Mouse (Mus musculus): Measurements from ENCODE around the gene Gstt1. TPM values are rescaled to one million over a fixed set of nuclear protein-coding genes. Genes with fewer than 3 reads are reported as not detected.

The Gstt1 gene
- polyA plus RNA-seq, 1 experiment from 2014 or later, result 7.4 TPM

DNA sequence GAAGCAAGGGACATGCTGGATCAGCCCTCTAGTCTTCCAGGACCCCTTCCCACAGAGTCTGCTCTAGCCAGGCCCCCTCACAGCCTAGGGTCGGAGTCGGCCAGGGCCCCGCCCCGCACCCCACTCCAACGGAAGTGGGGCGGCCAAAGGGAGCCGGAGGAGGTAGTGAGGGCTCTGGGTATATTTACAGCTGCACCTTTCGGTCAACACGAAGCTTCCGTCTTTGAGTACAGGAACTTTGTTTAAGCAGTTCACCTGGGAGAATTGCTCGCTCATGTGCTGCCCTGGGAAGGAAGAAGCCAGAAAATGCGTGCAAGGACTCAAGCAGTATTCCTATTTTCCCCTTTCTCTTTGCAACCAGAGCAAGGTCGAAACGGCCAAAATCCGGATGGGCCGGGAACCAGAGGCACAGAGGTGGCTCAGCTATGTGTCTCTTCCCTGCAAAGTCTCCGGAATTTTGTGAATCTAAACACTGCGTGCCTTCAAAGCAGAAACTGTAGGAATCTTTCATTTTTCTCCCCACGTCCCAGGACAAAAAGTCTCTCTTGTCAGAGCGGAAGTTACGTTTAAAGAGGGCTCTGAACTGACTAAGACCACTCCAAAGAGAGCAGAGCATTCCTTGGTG is 35.2 kb upstream of the Gstt1 start:
- ATAC-seq (replicated peaks; ENCODE audit: insufficient number of reproducible peaks, insufficient read depth, low FRiP score, low read depth), result no peak
- Histone ChIP-seq H3K27ac (no peak overlapping the region), H3K36me3 (no peaks in the 10 kb centered on the region), H3K4me2 (peak overlapping the region; percentile 82), H3K9me3 (replicated peaks) (no peaks in the 10 kb centered on the region), H3K4me3 (peak overlapping the region; percentile 54), H3K4me1 (replicated peaks) (peaks cover 43% of the 10 kb centered on the region), H3K9ac (peak overlapping the region; percentile 47; the same call in 1 of the 2 replicates), H3K27me3 (0 out of 2 replicates have a peak, but pooled peaks cover 2% of the 10 kb centered on the region)
- 16% methylated on average over 21 of the region's 21 CpGs for WGBS

DNA sequence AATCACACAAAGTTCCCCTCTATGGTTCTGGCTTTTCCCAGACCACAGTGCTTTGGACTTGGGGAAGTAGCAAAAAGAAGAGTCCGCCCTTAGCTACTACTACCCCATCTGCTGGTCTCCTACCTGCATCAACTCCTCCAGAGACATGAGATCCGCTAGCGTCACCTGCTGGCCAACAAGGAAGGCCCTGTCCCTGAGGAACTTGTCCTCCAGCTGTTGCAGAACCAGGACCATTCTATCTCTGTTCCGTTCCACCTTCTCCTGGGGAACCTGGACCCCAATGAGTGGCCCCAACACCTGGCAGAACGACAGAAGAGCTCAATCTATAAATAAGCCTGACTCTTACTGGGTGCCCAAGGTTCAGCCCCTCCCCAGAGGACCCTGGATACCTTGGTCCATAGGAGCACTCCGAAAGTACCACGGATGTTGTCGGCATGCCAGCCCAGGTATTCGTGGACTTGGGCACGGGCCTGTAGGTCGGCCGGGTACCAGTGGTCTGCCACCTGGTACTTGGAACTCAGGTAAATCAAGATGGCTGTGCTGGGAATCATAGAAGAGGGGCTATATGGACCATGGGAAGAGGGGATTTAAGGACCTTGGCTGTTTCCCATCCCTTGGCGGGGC is 34.0 kb upstream of the Gstt1 start:
- H3K9me3 ChIP-seq (replicated peaks), result no peaks in the 10 kb centered on the region
- no peaks in the 10 kb centered on the region for H3K36me3 ChIP-seq
- no peak overlapping the region for H3K4me3 ChIP-seq
- peaks cover 38% of the 10 kb centered on the region for H3K4me1 ChIP-seq (replicated peaks)
- 55% methylated on average over 13 of the region's 13 CpGs for WGBS
- no peak for ATAC-seq (replicated peaks; ENCODE audit: insufficient number of reproducible peaks, insufficient read depth, low FRiP score, low read depth)
- H3K27ac ChIP-seq, result no peak overlapping the region
- H3K27me3 ChIP-seq, result 0 out of 2 replicates have a peak, but pooled peaks cover 2% of the 10 kb centered on the region
- no peak overlapping the region for H3K4me2 ChIP-seq
- H3K9ac ChIP-seq, result no peak overlapping the region

- ATAC-seq (replicated peaks; ENCODE audit: insufficient number of reproducible peaks, insufficient read depth, low FRiP score, low read depth), result no peak
- H3K4me2 ChIP-seq, result no peak overlapping the region
Measured at GRCm38 (mm10) chr10:75830275-75830670, 31.9 kb upstream of the Gstt1 start.

GRCm38 (mm10) chr10:75829529-75830274 is 31.3 kb upstream of the Gstt1 start:
- Histone ChIP-seq H3K36me3 (no peaks in the 10 kb centered on the region), H3K27ac (no peak overlapping the region), H3K4me1 (replicated peaks) (peaks cover 23% of the 10 kb centered on the region), H3K4me3 (no peak overlapping the region), H3K9me3 (replicated peaks) (no peaks in the 10 kb centered on the region), H3K4me2 (no peak overlapping the region), H3K9ac (no peak overlapping the region), H3K27me3 (0 out of 2 replicates have a peak, but pooled peaks cover 2% of the 10 kb centered on the region)
- no peak for ATAC-seq (replicated peaks; ENCODE audit: insufficient number of reproducible peaks, insufficient read depth, low FRiP score, low read depth)
- 70% methylated on average over 2 of the region's 2 CpGs for WGBS

More at GRCm38 (mm10) chr10:75830275-75830670, 31.9 kb upstream of the Gstt1 start:
- Histone ChIP-seq H3K9me3 (replicated peaks) (no peaks in the 10 kb centered on the region), H3K27ac (no peak overlapping the region), H3K9ac (no peak overlapping the region), H3K36me3 (no peaks in the 10 kb centered on the region), H3K27me3 (0 out of 2 replicates have a peak, but pooled peaks cover 2% of the 10 kb centered on the region), H3K4me3 (no peak overlapping the region), H3K4me1 (replicated peaks) (peaks cover 29% of the 10 kb centered on the region)
- WGBS, result 73% methylated on average over 2 of the region's 2 CpGs

GRCm38 (mm10) chr10:75828500-75828931 is 30.1 kb upstream of the Gstt1 start:
- Histone ChIP-seq H3K4me1 (replicated peaks) (peaks cover 12% of the 10 kb centered on the region), H3K36me3 (no peaks in the 10 kb centered on the region), H3K27ac (no peak overlapping the region), H3K9me3 (replicated peaks) (no peaks in the 10 kb centered on the region), H3K4me2 (no peak overlapping the region), H3K27me3 (0 out of 2 replicates have a peak, but pooled peaks cover 2% of the 10 kb centered on the region), H3K9ac (no peak overlapping the region), H3K4me3 (no peak overlapping the region)
- ATAC-seq (replicated peaks; ENCODE audit: insufficient number of reproducible peaks, insufficient read depth, low FRiP score, low read depth), result 0 out of 2 replicates have a peak, but pooled peaks have one; percentile 7

GRCm38 (mm10) chr10:75827668-75828360 is 29.4 kb upstream of the Gstt1 start:
- no peaks in the 10 kb centered on the region for H3K9me3 ChIP-seq (replicated peaks)
- H3K9ac ChIP-seq, result no peak overlapping the region
- H3K4me3 ChIP-seq, result no peak overlapping the region
- H3K27ac ChIP-seq, result no peak overlapping the region
- 68% methylated on average over 4 of the region's 4 CpGs for WGBS
- H3K36me3 ChIP-seq, result no peaks in the 10 kb centered on the region
- no peaks in the 10 kb centered on the region for H3K27me3 ChIP-seq
- H3K4me2 ChIP-seq, result no peak overlapping the region
- ATAC-seq (replicated peaks; ENCODE audit: insufficient number of reproducible peaks, insufficient read depth, low FRiP score, low read depth), result peak; percentile 38; the same call in 1 of the 2 replicates
- peaks cover 8% of the 10 kb centered on the region for H3K4me1 ChIP-seq (replicated peaks)

DNA sequence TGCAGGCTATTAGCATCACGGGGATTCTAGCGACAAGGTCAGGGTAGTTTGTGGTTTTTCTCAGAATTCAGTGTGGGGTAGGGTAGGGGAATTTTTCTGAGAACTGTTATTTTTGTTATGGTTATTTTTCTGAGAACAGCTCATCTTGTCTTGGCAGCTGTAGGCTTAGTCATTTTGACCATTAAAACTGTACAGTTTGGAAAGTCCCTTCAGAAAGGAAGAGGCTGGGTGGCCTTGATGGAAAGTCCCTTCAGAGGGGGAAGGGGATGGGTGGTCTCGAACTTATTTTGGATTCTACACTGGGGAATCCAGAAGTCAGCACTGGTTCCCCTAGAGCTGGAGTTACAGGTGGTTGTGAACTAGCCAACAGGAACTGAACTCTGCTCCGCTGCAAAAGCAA is 26.1 kb upstream of the Gstt1 start:
- ATAC-seq (replicated peaks; ENCODE audit: insufficient number of reproducible peaks, insufficient read depth, low FRiP score, low read depth), result no peak
- H3K4me1 ChIP-seq (replicated peaks), result peaks cover 8% of the 10 kb centered on the region
- H3K4me2 ChIP-seq, result no peak overlapping the region
- 80% methylated on average over 4 of the region's 4 CpGs for WGBS
- H3K36me3 ChIP-seq, result no peaks in the 10 kb centered on the region
- H3K4me3 ChIP-seq, result no peak overlapping the region
- no peaks in the 10 kb centered on the region for H3K27me3 ChIP-seq
- H3K27ac ChIP-seq, result no peak overlapping the region
- no peaks in the 10 kb centered on the region for H3K9me3 ChIP-seq (replicated peaks)
- H3K9ac ChIP-seq, result no peak overlapping the region

GRCm38 (mm10) chr10:75823782-75824181 is 25.4 kb upstream of the Gstt1 start:
- Histone ChIP-seq H3K27me3 (no peaks in the 10 kb centered on the region), H3K9ac (no peak overlapping the region), H3K4me2 (no peak overlapping the region), H3K27ac (no peak overlapping the region), H3K36me3 (no peaks in the 10 kb centered on the region), H3K4me3 (no peak overlapping the region), H3K9me3 (replicated peaks) (no peaks in the 10 kb centered on the region), H3K4me1 (replicated peaks) (peaks cover 8% of the 10 kb centered on the region)
- ATAC-seq (replicated peaks; ENCODE audit: insufficient number of reproducible peaks, insufficient read depth, low FRiP score, low read depth), result no peak
- 90% methylated on average over 1 of the region's 1 CpGs for WGBS

- Histone ChIP-seq H3K9ac (no peak within 1 kb of the TSS), H3K9me3 (replicated peaks) (no peaks in the 10 kb centered on the region), H3K4me3 (no peak within 1 kb of the TSS), H3K36me3 (no peaks in the 10 kb centered on the region), H3K27ac (no peak within 1 kb of the TSS), H3K4me1 (replicated peaks) (peaks cover 3% of the 10 kb centered on the region), H3K27me3 (0 out of 2 replicates have a peak, but pooled peaks cover 5% of the 10 kb centered on the region), H3K4me2 (no peak within 1 kb of the TSS)
- 90% methylated on average over 2 of the region's 2 CpGs for WGBS
- no peak for ATAC-seq (replicated peaks; ENCODE audit: insufficient number of reproducible peaks, insufficient read depth, low FRiP score, low read depth)
Measured at GRCm38 (mm10) chr10:75822443-75822842, 24.1 kb upstream of the Gstt1 start, which contains the start of gene Gstt4. TSS of gene Gstt4 (minus strand) at chr10:75822543.

DNA sequence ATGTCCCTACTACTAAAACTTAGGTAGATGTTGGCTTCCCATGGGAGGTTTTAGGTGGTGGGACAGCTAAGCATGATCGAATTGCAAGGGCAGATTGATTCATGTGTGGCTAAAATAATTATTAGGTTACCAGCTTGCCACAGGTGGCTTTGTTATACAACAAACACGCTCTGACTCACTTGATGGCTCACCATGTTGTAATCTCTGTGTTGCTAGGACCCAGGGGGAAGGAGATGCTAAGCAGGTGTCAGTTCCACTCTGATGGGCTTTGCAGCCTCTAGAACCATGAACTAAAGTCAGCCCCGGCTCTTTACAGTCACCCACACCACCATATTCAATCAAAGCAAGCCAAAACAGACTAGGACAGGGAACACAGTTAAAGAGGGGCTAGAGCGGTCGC is 21.5 kb upstream of the Gstt1 start:
- Histone ChIP-seq H3K4me1 (replicated peaks) (no peaks in the 10 kb centered on the region), H3K4me3 (no peak overlapping the region), H3K9ac (no peak overlapping the region), H3K27me3 (0 out of 2 replicates have a peak, but pooled peaks cover 5% of the 10 kb centered on the region), H3K4me2 (no peak overlapping the region), H3K27ac (no peak overlapping the region), H3K9me3 (replicated peaks) (no peaks in the 10 kb centered on the region), H3K36me3 (no peaks in the 10 kb centered on the region)
- 84% methylated on average over 5 of the region's 5 CpGs for WGBS
- no peak for ATAC-seq (replicated peaks; ENCODE audit: insufficient number of reproducible peaks, insufficient read depth, low FRiP score, low read depth)

- ATAC-seq (replicated peaks; ENCODE audit: insufficient number of reproducible peaks, insufficient read depth, low FRiP score, low read depth), result no peak
- no peak overlapping the region for H3K27ac ChIP-seq
Measured at GRCm38 (mm10) chr10:75818641-75819040, 20.3 kb upstream of the Gstt1 start.

More at GRCm38 (mm10) chr10:75818641-75819040, 20.3 kb upstream of the Gstt1 start:
- no peaks in the 10 kb centered on the region for H3K9me3 ChIP-seq (replicated peaks)
- no peak overlapping the region for H3K4me3 ChIP-seq
- no peaks in the 10 kb centered on the region for H3K36me3 ChIP-seq
- no peak overlapping the region for H3K9ac ChIP-seq
- no peak overlapping the region for H3K4me2 ChIP-seq
- WGBS, result 49% methylated on average over 10 of the region's 10 CpGs
- H3K4me1 ChIP-seq (replicated peaks), result no peaks in the 10 kb centered on the region
- 0 out of 2 replicates have a peak, but pooled peaks cover 5% of the 10 kb centered on the region for H3K27me3 ChIP-seq
